Mouse (Mus musculus) skeletal muscle tissue, adult 2 months (tissue): Measurements from ENCODE around the gene Wfdc12.

Experiments used
- DNase-seq: peaks from one replicate; pipeline ENCODE4 v3.0.0-alpha.2; 2012; ENCODE audit warnings: low read depth, low spot score

Wfdc12 gene

DNA sequence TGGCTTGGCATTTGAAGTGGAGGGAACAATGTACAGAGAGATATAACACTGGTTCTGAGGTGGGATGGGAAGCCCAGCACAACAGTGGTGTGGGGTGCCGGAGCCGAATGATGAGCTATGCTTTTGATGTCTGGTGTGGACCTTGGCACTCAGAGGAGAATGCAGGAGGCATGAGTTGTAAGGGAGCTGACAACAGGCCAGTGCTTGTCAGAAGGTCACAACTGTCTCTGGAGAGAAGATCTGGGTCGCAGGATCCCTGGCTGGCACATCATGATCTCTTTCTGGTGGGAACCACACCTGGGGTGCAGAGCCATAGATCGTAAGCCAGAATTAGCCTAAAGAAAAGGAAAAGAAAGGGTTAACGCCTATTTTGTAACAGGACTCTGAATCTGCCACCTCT lies 12.6 kb downstream of the Wfdc12 start:
- no peak for DNase-seq

- no peak for DNase-seq
Observed at GRCm38 (mm10) chr2:164175850-164176249, 14.6 kb downstream of the Wfdc12 start.

GRCm38 (mm10) chr2:164174649-164175395 lies 15.6 kb downstream of the Wfdc12 start:
- DNase-seq = no peak

- peak; percentile 50 for DNase-seq
Observed at GRCm38 (mm10) chr2:164173394-164173793, 17.0 kb downstream of the Wfdc12 start.

GRCm38 (mm10) chr2:164170902-164171301 lies 19.5 kb downstream of the Wfdc12 start, which contains the start of gene Kcns1:
Gene Kcns1, minus strand, starts transcription at chr2:164171113.
- DNase-seq = no peak

- DNase-seq = no peak
Observed at GRCm38 (mm10) chr2:164170326-164170725, 20.1 kb downstream of the Wfdc12 start.

GRCm38 (mm10) chr2:164168571-164168946 lies 21.8 kb downstream of the Wfdc12 start:
- DNase-seq = no peak

DNA sequence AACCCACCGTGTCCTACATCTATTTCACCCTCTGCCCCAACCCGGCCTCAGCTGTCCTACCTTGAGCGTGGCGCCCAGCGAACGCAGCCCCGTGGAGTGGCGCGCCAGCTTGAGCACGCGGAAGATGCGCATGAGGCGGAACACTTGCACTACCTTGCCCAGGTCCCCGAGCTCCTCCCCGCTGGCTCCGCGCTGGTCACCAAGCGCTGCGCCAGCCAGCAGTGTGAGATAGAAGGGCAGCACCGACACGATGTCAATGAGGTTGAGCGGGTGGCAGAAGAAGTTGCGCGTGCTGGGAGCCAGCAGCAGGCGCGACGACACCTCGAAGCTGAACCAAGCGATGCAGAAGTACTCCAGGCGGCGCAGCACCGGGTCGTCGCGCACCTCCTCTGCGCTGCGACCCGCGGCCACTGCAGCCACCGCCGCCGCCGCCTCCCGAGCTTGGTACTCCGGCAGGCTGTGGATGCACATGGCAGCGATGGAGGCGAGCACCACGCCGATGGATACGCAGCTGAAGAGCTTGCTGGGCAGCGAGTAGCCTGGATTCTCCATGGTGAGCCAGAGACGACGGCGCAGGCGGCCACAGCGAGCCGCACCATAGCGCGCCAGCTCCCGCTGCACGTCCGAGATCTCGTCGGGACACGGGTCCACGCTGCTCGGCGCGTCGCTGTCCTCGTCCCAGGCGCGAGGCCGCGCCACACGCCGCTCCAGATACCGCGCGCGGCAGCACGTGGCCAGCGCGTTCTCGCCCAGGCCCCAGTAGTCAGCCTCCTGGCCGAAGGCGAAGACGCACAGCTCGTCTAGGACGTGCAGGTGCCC lies 22.4 kb downstream of the Wfdc12 start:
- DNase-seq = no peak

GRCm38 (mm10) chr2:164164941-164165340 lies 25.5 kb downstream of the Wfdc12 start:
- no peak for DNase-seq

GRCm38 (mm10) chr2:164161515-164162055 lies 28.8 kb downstream of the Wfdc12 start:
- peak; percentile 29 for DNase-seq

- peak; percentile 66 for DNase-seq
Observed at GRCm38 (mm10) chr2:164158838-164159237, 31.6 kb downstream of the Wfdc12 start.

- DNase-seq = no peak
Observed at GRCm38 (mm10) chr2:164156158-164156557, 34.2 kb downstream of the Wfdc12 start.

- no peak for DNase-seq
Observed at GRCm38 (mm10) chr2:164154007-164154406, 36.4 kb downstream of the Wfdc12 start.

GRCm38 (mm10) chr2:164152341-164152740 lies 38.1 kb downstream of the Wfdc12 start:
- DNase-seq = no peak

DNA sequence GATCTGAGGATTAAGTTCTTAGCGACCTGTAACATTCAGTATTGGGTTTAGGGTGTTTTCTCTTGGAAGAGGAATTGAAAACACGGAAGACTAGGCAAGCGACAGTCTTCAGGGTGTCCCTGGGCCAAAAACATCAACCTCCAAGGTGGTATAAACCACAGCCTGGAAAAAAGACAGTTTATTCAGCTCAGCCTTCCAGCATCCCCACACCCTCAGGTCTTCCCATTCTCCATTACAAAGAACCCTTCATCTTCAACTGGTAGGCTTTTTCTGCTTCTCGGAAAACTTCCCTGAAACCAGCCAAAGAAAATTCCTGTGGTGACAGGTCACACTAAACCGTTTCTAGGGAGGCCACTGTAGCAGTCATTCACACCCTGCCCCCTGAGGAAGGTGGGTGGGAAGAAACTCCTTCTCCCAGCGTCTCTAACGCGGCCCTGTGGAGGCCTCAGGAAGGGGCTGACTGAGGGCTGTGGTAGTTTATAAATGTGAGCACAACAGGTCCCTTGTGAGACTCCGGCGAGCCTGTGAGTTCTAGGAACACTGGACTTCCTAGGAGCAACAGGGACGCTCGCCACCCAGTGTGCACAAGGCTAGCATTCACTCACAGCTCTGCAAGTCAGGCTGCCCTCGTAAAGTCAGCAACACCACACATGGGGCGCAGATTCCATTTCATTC lies 40.2 kb downstream of the Wfdc12 start:
- peak; percentile 21 for DNase-seq

DNA sequence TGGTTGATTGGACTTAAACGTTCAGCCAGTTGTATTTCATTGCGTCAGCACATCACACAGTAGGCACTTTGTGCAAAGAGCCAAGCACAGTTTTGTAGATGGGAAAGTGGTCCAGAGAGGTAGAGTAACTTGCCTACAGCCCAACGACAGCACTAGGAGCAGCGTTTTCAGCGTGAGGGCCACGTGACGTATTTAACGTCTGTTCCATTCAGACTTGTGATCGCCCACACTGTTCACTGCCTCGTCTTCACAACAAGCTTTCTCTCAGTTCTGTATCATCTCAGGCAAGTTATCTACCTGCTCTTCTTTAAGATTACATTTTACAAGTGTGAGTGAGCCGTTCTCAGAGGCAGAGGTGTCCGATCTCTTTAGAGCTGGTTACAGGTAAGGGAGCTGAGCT lies 43.9 kb downstream of the Wfdc12 start:
- DNase-seq = no peak

- no peak for DNase-seq
Observed at GRCm38 (mm10) chr2:164144541-164144940, 45.9 kb downstream of the Wfdc12 start.

DNA sequence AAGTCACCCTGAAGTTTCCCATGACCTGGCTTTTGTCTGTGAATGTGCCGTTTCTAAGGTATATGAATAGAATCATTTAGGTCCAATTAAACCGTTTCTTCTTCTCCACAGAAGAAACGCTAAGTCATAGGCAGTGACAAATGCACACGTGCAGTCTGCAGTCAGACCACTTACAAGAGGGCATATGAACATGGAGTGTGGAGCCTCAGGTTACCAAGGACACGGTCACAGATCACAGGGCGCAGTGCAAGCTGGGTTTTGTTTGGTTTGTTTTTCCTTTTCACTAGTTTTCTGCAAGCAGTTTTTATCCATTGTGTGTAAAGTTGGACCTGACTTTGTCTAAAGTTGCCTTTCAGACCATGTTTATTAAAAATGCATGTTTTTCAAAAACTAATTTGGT lies 46.4 kb downstream of the Wfdc12 start:
- no peak for DNase-seq

DNA sequence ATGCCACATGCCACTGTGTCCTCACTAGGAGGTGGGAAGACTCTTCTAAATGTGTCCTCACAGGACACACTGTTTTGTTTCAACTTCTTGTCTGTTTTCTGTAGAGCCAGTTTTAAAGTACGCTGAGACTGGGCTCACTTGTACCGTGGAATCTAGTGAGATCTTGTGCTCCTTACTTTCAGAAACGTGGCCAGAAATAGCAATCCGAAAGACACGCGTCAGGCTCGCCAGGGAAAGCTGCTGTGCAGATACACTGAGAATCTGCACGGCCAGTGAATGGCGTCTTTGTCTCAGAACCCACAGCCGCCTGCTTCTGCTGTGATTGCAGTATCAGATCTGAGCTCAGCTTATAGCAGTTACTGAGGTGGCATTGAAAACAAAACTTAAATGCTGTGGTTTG lies 48.4 kb downstream of the Wfdc12 start:
- peak; percentile 25 for DNase-seq
